Mouse (Mus musculus) lung, embryonic 14.5 days (tissue): Measurements from ENCODE around the gene Mast4. TPM values are rescaled to one million over a fixed set of nuclear protein-coding genes. Genes with fewer than 3 reads are reported as not detected.

Source experiments
- ATAC-seq: fragments of 200-750 bp; cut with Nextera tagmentation; 2 replicates; pipeline ENCODE4 v1.8.0; 2017; ENCODE audit warnings: mild to moderate bottlenecking, moderate TSS enrichment, moderate library complexity; ENCODE audit not compliant: insufficient read depth
- DNase-seq: peaks from one replicate; pipeline ENCODE4 v3.0.0-alpha.2; 2015
- H3K27ac ChIP-seq: fragments of 300-500 bp; sonication (generic); 2 replicates; pipeline ENCODE4 v1.5.1; 2014; ENCODE audit warnings: low read depth, mild to moderate bottlenecking, moderate library complexity
- H3K27me3 ChIP-seq: fragments of 300-500 bp; sonication (generic); 2 replicates; pipeline ENCODE4 v1.6.1; 2014; ENCODE audit warnings: low read length, control low read depth; ENCODE audit not compliant: insufficient read depth
- H3K36me3 ChIP-seq: fragments of 300-500 bp; sonication (generic); 2 replicates; pipeline ENCODE4 v1.6.1; 2014; ENCODE audit warnings: control low read depth; ENCODE audit not compliant: insufficient read depth
- H3K4me1 ChIP-seq: fragments of 300-500 bp; sonication (generic); 2 replicates; pipeline ENCODE4 v1.6.1; 2014; ENCODE audit warnings: antibody characterized with exemption, control low read depth; ENCODE audit not compliant: insufficient read depth
- H3K4me2 ChIP-seq: fragments of 300-500 bp; sonication (generic); 2 replicates; pipeline ENCODE4 v1.6.1; 2014; ENCODE audit warnings: mild to moderate bottlenecking
- H3K4me3 ChIP-seq: fragments of 300-500 bp; sonication (generic); 2 replicates; pipeline ENCODE4 v1.5.1; 2014; ENCODE audit warnings: low read depth, low read length
- H3K9ac ChIP-seq: fragments of 300-500 bp; sonication (generic); 2 replicates; pipeline ENCODE4 v1.6.1; 2014
- H3K9me3 ChIP-seq: fragments of 300-500 bp; sonication (generic); 2 replicates; pipeline ENCODE4 v1.6.1; 2016; ENCODE audit warnings: low read depth, low read length, control low read depth
- CTCF ChIP-seq: IDR thresholded peaks from 2 replicates; pipeline ENCODE4 v1.5.1; 2016; ENCODE audit warnings: antibody characterized with exemption, low read depth
- WGBS: fragments of 180-500 bp; shearing (Covaris S2); extraction: QIAGEN DNeasy Blood & Tissue Kit; methylation state at CpG from one replicate; pipeline ENCODE4 v1.1.7; 2014; 5-methylcytosine and 5-hydroxymethylcytosine counted together
- polyA plus RNA-seq: library from polyadenylated mRNA; unstranded; fragments of >200 nt; fragmentation: Nextera tagmentation; extraction: Ambion mirVana; gene quantifications from 2 replicates; pipeline ENCODE4 v1.2.1, GENCODE M21; 2014

The Mast4 gene
- polyA plus RNA-seq, 1 experiment from 2014 or later: 30.8 TPM

- Histone ChIP-seq H3K4me3 (no peak overlapping the region), H3K36me3 (no peaks in the 10 kb centered on the region), H3K9ac (no peak overlapping the region), H3K27me3 (no peaks in the 10 kb centered on the region), H3K27ac (no peak overlapping the region), H3K4me1 (no peaks in the 10 kb centered on the region), H3K4me2 (no peak overlapping the region), H3K9me3 (no peaks in the 10 kb centered on the region)
- DNase-seq: no peak
- 86% methylated on average over 1 of the region's 1 CpGs for WGBS
- no peak for TF ChIP-seq CTCF
- ATAC-seq: no peak
Measured at GRCm38 (mm10) chr13:103293121-103293520, 41.2 kb downstream of the Mast4 start.

GRCm38 (mm10) chr13:103291098-103291497 is 43.2 kb downstream of the Mast4 start:
- WGBS: 64% methylated on average over 4 of the region's 4 CpGs
- no peak for DNase-seq
- H3K4me2 ChIP-seq: no peak overlapping the region

GRCm38 (mm10) chr13:103285821-103286220 is 48.5 kb downstream of the Mast4 start:
- H3K4me2 ChIP-seq: no peak overlapping the region
- no peak overlapping the region for H3K4me3 ChIP-seq
- no peak for DNase-seq
- H3K9me3 ChIP-seq: no peaks in the 10 kb centered on the region
- no peak for ATAC-seq
- no peaks in the 10 kb centered on the region for H3K4me1 ChIP-seq
- WGBS: 72% methylated on average over 5 of the region's 5 CpGs
- no peak overlapping the region for H3K27ac ChIP-seq
- no peaks in the 10 kb centered on the region for H3K27me3 ChIP-seq
- TF ChIP-seq CTCF: no peak
- H3K36me3 ChIP-seq: no peaks in the 10 kb centered on the region
- H3K9ac ChIP-seq: no peak overlapping the region

More at GRCm38 (mm10) chr13:103291098-103291497, 43.2 kb downstream of the Mast4 start:
- H3K9me3 ChIP-seq: no peaks in the 10 kb centered on the region
- no peak overlapping the region for H3K4me3 ChIP-seq
- no peak overlapping the region for H3K9ac ChIP-seq
- H3K4me1 ChIP-seq: no peaks in the 10 kb centered on the region
- no peaks in the 10 kb centered on the region for H3K27me3 ChIP-seq
- H3K36me3 ChIP-seq: no peaks in the 10 kb centered on the region
- ATAC-seq: no peak
- no peak overlapping the region for H3K27ac ChIP-seq
- TF ChIP-seq CTCF: no peak

- no peak for TF ChIP-seq CTCF
- Histone ChIP-seq H3K27me3 (no peaks in the 10 kb centered on the region), H3K27ac (no peak overlapping the region), H3K4me1 (no peaks in the 10 kb centered on the region), H3K4me3 (no peak overlapping the region), H3K9me3 (no peaks in the 10 kb centered on the region), H3K4me2 (no peak overlapping the region), H3K36me3 (no peaks in the 10 kb centered on the region), H3K9ac (no peak overlapping the region)
- WGBS: 86% methylated on average over 7 of the region's 7 CpGs
- ATAC-seq (no peak), DNase-seq (no peak)
Measured at GRCm38 (mm10) chr13:103285036-103285435, 49.3 kb downstream of the Mast4 start.

- TF ChIP-seq CTCF: no peak
- Histone ChIP-seq H3K36me3 (no peaks in the 10 kb centered on the region), H3K27me3 (no peaks in the 10 kb centered on the region), H3K4me2 (no peak overlapping the region), H3K9me3 (no peaks in the 10 kb centered on the region), H3K9ac (no peak overlapping the region), H3K4me3 (no peak overlapping the region), H3K4me1 (no peaks in the 10 kb centered on the region), H3K27ac (no peak overlapping the region)
- DNase-seq: no peak
- 81% methylated on average over 9 of the region's 9 CpGs for WGBS
- ATAC-seq: no peak
Measured at GRCm38 (mm10) chr13:103270856-103271391, 63.4 kb downstream of the Mast4 start.

- ATAC-seq (peak; percentile 52; the same call in 1 of the 2 replicates), DNase-seq (peak; percentile 34)
- WGBS: 32% methylated on average over 3 of the region's 3 CpGs
- no peak overlapping the region for H3K4me2 ChIP-seq
- no peak for TF ChIP-seq CTCF
- no peaks in the 10 kb centered on the region for H3K4me1 ChIP-seq
- H3K9me3 ChIP-seq: no peaks in the 10 kb centered on the region
- H3K27ac ChIP-seq: no peak overlapping the region
- no peak overlapping the region for H3K4me3 ChIP-seq
- H3K9ac ChIP-seq: no peak overlapping the region
- H3K27me3 ChIP-seq: no peaks in the 10 kb centered on the region
- no peaks in the 10 kb centered on the region for H3K36me3 ChIP-seq
Measured at GRCm38 (mm10) chr13:103262707-103263106, 71.6 kb downstream of the Mast4 start.

- Histone ChIP-seq H3K36me3 (no peaks in the 10 kb centered on the region), H3K9me3 (no peaks in the 10 kb centered on the region), H3K27ac (no peak overlapping the region), H3K4me3 (no peak overlapping the region), H3K9ac (no peak overlapping the region), H3K4me2 (no peak overlapping the region), H3K4me1 (no peaks in the 10 kb centered on the region), H3K27me3 (no peaks in the 10 kb centered on the region)
- ATAC-seq: peak; percentile 78; the same call in 1 of the 2 replicates
- no peak for TF ChIP-seq CTCF
- WGBS: 36% methylated on average over 3 of the region's 3 CpGs
- DNase-seq: peak; percentile 51
Measured at GRCm38 (mm10) chr13:103262061-103262460, 72.2 kb downstream of the Mast4 start.
